Mouse (Mus musculus): ENCODE measurements around the gene Tmem230. TPM values are rescaled to one million over a fixed set of nuclear protein-coding genes. Genes with fewer than 3 reads are reported as not detected.

Gene Tmem230
- polyA plus RNA-seq, 1 experiment from 2014 or later, result 47.3 TPM

DNA sequence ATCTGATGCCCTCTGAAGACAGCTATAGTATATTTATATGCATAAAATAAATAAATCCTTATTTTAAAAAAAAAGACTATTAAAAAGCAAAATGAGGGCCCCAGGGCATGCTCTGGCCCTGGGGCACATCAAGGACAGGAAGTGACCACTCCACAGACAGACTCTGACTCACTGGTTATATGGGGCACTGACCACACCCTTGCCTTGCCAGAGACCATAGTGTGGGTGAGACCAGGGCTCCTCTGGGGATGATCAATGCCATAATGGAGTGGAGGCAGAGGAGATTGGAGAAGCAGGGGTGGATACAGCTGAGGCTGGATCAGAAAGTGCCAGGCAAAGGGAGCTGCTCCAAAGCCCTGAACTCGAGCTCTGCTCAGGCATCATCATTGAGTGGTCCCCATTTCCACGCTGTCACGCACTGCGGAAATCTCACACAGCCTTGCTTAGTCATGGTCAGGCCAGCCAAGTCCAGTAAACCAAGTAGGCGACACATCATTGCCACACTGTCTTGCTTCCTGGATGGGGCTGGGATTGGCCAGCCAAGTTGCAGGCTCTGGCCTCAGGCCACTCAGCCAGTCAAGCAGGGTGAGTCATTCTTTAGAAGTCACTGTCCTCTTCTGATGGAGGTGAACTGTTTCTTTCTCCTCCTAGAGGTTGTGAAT is 35.5 kb downstream of the Tmem230 start:
- no peak for ATAC-seq (ENCODE audit: insufficient number of reproducible peaks, insufficient read depth, low FRiP score, low TSS enrichment, low read depth)
- Histone ChIP-seq H3K27ac (no peak overlapping the region), H3K9me3 (no peaks in the 10 kb centered on the region), H3K27me3 (no peaks in the 10 kb centered on the region), H3K4me2 (no peak overlapping the region), H3K4me3 (replicated peaks) (no peak overlapping the region), H3K36me3 (no peaks in the 10 kb centered on the region), H3K4me1 (replicated peaks) (no peaks in the 10 kb centered on the region), H3K9ac (replicated peaks) (no peak overlapping the region)
- 82% methylated on average over 5 of the region's 5 CpGs for WGBS

DNA sequence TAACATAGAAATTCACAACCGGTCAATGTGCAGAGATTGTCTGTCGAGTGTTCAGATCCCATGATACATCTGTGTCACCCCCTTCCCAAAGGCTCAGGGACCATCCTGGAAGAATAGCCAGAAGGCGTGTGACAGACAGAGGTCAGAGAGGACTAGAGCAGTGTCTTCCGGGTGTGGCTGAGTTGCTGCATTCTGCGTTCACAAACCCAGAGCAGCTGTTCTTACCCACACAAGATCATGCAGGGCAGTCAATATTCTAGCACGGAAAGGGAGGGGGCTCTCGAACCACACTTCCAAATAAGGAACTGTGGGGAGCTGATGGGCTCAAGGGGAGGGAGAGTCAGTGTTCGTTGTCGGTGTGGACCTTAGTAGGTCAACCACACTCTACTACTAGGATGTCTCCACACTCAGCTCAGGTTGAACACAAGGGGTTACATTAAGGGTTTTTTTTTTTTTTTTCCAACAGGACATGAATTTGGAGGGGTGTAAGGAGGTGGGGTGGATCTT is 36.7 kb downstream of the Tmem230 start:
- WGBS, result 88% methylated on average over 9 of the region's 9 CpGs
- no peak for ATAC-seq (ENCODE audit: insufficient number of reproducible peaks, insufficient read depth, low FRiP score, low TSS enrichment, low read depth)
- no peak overlapping the region for H3K27ac ChIP-seq
- no peak overlapping the region for H3K4me3 ChIP-seq (replicated peaks)
- no peaks in the 10 kb centered on the region for H3K4me1 ChIP-seq (replicated peaks)
- no peaks in the 10 kb centered on the region for H3K36me3 ChIP-seq
- no peaks in the 10 kb centered on the region for H3K27me3 ChIP-seq
- H3K4me2 ChIP-seq, result no peak overlapping the region
- no peaks in the 10 kb centered on the region for H3K9me3 ChIP-seq
- no peak overlapping the region for H3K9ac ChIP-seq (replicated peaks)

GRCm38 (mm10) chr2:132208246-132208881 is 39.2 kb downstream of the Tmem230 start:
- Histone ChIP-seq H3K36me3 (no peaks in the 10 kb centered on the region), H3K4me1 (replicated peaks) (no peaks in the 10 kb centered on the region), H3K9ac (replicated peaks) (no peak overlapping the region), H3K27me3 (no peaks in the 10 kb centered on the region), H3K9me3 (no peaks in the 10 kb centered on the region), H3K4me2 (no peak overlapping the region), H3K27ac (no peak overlapping the region), H3K4me3 (replicated peaks) (no peak overlapping the region)
- no peak for ATAC-seq (ENCODE audit: insufficient number of reproducible peaks, insufficient read depth, low FRiP score, low TSS enrichment, low read depth)
- 85% methylated on average over 8 of the region's 8 CpGs for WGBS

DNA sequence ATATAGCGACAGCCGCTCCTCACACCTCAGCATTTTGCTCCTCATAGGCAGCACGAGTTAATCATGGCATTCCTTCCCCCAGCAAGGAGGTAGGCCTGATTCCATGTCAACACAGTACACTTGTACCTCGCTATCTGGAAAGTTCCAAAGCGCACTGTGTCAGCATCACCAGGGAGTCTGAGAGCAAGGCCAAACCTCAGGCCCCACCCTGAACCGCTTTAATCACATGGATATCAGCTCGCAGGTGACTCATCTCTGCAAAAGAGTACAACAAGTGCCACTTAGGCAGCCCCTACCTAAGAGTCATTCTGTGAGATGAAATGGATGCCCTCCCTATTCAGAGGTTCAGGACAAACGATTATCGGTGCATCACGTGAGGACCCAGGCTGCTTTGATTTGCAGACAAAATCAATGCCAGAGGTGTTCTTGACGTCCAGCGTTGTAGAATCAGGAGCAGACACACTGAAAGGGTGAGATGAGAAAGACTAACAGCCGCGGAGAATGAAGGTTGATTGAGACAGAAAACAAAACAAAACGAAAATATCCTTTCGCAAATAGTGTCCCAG is 41.2 kb downstream of the Tmem230 start:
- no peaks in the 10 kb centered on the region for H3K27me3 ChIP-seq
- no peak overlapping the region for H3K4me2 ChIP-seq
- ATAC-seq (ENCODE audit: insufficient number of reproducible peaks, insufficient read depth, low FRiP score, low TSS enrichment, low read depth), result no peak
- no peak overlapping the region for H3K9ac ChIP-seq (replicated peaks)
- no peak overlapping the region for H3K27ac ChIP-seq
- H3K9me3 ChIP-seq, result no peaks in the 10 kb centered on the region
- no peaks in the 10 kb centered on the region for H3K36me3 ChIP-seq
- WGBS, result 84% methylated on average over 16 of the region's 16 CpGs
- H3K4me3 ChIP-seq (replicated peaks), result no peak overlapping the region
- no peaks in the 10 kb centered on the region for H3K4me1 ChIP-seq (replicated peaks)

DNA sequence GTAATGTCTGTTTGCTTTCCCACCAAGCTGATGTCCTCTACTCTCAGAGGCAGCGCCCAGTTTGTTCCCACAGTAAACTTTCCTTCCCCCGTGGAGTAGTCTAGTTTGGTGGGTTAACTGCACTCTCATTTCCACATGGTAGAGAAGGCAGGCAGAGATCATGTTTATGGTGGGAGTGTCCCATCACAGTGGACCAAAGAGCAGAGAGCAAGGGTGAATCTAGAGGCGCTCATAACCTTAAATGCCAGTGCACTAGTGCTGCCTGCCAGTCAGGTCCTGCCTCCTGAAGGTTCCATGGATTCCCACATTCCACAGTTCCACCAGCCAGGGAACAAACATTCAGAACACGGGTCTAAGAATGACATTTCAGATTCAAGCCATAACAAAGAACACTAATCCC is 42.1 kb downstream of the Tmem230 start:
- no peaks in the 10 kb centered on the region for H3K27me3 ChIP-seq
- whole genome bisulfite sequencing, result 64% methylated on average over 4 of the region's 4 CpGs

DNA sequence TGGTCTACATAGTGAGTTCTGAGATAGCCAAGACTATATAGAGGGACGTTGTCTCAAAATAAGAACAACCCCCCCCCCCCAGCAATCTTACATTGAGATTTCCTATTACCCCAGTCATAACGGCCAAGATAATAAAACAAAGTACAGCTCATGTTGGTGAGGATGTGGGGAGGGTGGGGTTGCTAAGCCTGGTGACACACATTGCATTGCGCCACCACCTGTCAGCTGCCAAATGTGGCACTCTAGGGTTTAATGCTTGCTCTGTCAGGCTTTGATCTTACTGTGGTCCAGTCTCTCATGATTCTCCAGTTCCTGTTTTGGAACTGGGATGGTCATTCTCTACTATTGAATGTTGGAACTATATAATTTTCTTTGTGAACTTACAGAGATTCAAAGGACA is 43.8 kb downstream of the Tmem230 start:
- no peaks in the 10 kb centered on the region for H3K27me3 ChIP-seq
- 78% methylated on average over 3 of the region's 3 CpGs for WGBS
- H3K4me1 ChIP-seq (replicated peaks), result no peaks in the 10 kb centered on the region
- no peak overlapping the region for H3K9ac ChIP-seq (replicated peaks)
- no peak overlapping the region for H3K27ac ChIP-seq
- H3K4me3 ChIP-seq (replicated peaks), result no peak overlapping the region
- no peak overlapping the region for H3K4me2 ChIP-seq
- H3K9me3 ChIP-seq, result no peaks in the 10 kb centered on the region
- H3K36me3 ChIP-seq, result no peaks in the 10 kb centered on the region
- no peak for ATAC-seq (ENCODE audit: insufficient number of reproducible peaks, insufficient read depth, low FRiP score, low TSS enrichment, low read depth)

More for the DNA sequence above, 42.1 kb downstream of the Tmem230 start:
- H3K36me3 ChIP-seq, result no peaks in the 10 kb centered on the region
- H3K4me1 ChIP-seq (replicated peaks), result no peaks in the 10 kb centered on the region
- H3K4me2 ChIP-seq, result no peak overlapping the region
- no peak for ATAC-seq (ENCODE audit: insufficient number of reproducible peaks, insufficient read depth, low FRiP score, low TSS enrichment, low read depth)
- H3K4me3 ChIP-seq (replicated peaks), result no peak overlapping the region
- H3K9me3 ChIP-seq, result no peaks in the 10 kb centered on the region
- no peak overlapping the region for H3K9ac ChIP-seq (replicated peaks)
- H3K27ac ChIP-seq, result no peak overlapping the region

DNA sequence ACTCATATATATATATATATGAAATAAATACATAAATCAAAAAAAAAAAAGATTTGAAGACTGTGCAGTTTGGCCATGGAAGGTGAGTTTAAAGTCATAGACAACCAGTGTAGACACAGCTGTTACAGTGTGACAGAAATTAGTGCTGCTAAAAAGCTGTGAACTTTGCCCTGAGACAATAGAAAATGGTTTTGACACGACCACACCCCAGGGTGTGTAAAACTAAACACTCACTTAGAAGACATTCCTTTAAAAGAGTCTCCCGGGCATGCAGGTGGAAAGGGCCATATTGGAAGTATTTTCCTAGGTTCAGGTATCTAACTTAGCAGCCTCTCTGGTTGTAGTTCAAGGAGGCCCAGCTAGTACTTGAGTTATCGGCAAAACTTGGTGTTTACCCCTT is 44.4 kb downstream of the Tmem230 start:
- H3K4me3 ChIP-seq (replicated peaks), result no peak overlapping the region
- ATAC-seq (ENCODE audit: insufficient number of reproducible peaks, insufficient read depth, low FRiP score, low TSS enrichment, low read depth), result no peak
- no peak overlapping the region for H3K27ac ChIP-seq
- no peaks in the 10 kb centered on the region for H3K36me3 ChIP-seq
- H3K9ac ChIP-seq (replicated peaks), result no peak overlapping the region
- no peaks in the 10 kb centered on the region for H3K27me3 ChIP-seq
- H3K9me3 ChIP-seq, result no peaks in the 10 kb centered on the region
- H3K4me1 ChIP-seq (replicated peaks), result no peaks in the 10 kb centered on the region
- WGBS, result 72% methylated on average over 3 of the region's 3 CpGs
- no peak overlapping the region for H3K4me2 ChIP-seq

DNA sequence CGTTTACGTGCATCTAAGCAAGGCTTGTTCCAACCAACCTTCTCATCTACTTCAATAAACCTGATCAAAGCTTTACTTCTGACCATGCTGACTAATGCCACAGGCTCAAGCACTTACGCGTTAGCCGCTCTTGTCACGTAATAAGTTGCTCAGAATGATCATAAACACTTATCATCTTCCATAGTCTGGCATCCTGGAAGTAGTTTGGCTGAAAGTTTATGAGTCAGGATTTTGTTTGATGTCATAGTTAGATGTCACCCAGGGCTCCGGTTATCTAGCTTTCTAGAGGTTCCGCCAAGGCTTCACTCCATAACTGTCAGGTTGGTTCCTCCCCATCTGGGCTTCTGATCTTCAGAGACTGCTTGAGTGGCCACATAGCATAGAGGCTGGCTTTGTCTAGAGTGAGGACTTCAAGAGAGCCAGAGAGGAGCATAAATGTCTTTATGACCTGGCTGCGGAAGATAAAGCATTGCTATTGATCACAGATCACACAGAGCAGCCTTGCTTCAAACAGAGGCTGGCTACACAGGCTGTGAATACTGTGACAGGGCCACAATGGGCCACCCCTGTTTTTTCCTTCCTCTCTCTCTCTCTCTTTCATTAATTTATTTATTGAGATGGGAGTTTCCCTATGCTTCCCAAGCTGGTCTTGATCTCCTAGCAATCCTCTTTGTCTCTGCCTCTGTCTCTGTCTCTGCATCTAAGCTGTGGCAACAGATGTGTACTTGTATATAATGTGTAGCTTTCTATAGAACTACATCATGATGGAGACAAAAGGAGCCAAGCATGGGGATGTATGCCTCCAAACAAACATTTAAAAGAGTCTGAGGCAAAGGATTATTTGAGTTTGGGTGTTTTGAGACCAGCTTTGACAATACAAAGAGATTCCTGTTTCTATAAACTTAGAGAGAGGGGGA is 49.3 kb downstream of the Tmem230 start:
- no peak overlapping the region for H3K27ac ChIP-seq
- no peaks in the 10 kb centered on the region for H3K4me1 ChIP-seq (replicated peaks)
- H3K4me2 ChIP-seq, result no peak overlapping the region
- no peak overlapping the region for H3K9ac ChIP-seq (replicated peaks)
- H3K9me3 ChIP-seq, result no peaks in the 10 kb centered on the region
- H3K4me3 ChIP-seq (replicated peaks), result no peak overlapping the region
- no peaks in the 10 kb centered on the region for H3K27me3 ChIP-seq
- H3K36me3 ChIP-seq, result no peaks in the 10 kb centered on the region
- 49% methylated on average over 9 of the region's 9 CpGs for WGBS
- no peak for ATAC-seq (ENCODE audit: insufficient number of reproducible peaks, insufficient read depth, low FRiP score, low TSS enrichment, low read depth)

- ATAC-seq (ENCODE audit: insufficient number of reproducible peaks, insufficient read depth, low FRiP score, low TSS enrichment, low read depth), result no peak
- Histone ChIP-seq H3K4me3 (replicated peaks) (no peak overlapping the region), H3K4me1 (replicated peaks) (no peaks in the 10 kb centered on the region), H3K9ac (replicated peaks) (no peak overlapping the region), H3K9me3 (no peaks in the 10 kb centered on the region), H3K27me3 (no peaks in the 10 kb centered on the region), H3K4me2 (no peak overlapping the region), H3K27ac (no peak overlapping the region), H3K36me3 (no peaks in the 10 kb centered on the region)
- WGBS, result 86% methylated on average over 2 of the region's 2 CpGs
Measured at GRCm38 (mm10) chr2:132195602-132196001, 52.0 kb downstream of the Tmem230 start.

GRCm38 (mm10) chr2:132190602-132191161 is 56.9 kb downstream of the Tmem230 start:
- Histone ChIP-seq H3K4me2 (no peak overlapping the region), H3K4me3 (replicated peaks) (no peak overlapping the region), H3K9me3 (no peaks in the 10 kb centered on the region), H3K27ac (no peak overlapping the region), H3K9ac (replicated peaks) (no peak overlapping the region), H3K36me3 (no peaks in the 10 kb centered on the region), H3K27me3 (no peaks in the 10 kb centered on the region), H3K4me1 (replicated peaks) (no peaks in the 10 kb centered on the region)
- 71% methylated on average over 3 of the region's 3 CpGs for WGBS
- ATAC-seq (ENCODE audit: insufficient number of reproducible peaks, insufficient read depth, low FRiP score, low TSS enrichment, low read depth), result no peak

All from limb, embryonic 12.5 days (tissue).